Mouse (Mus musculus): ENCODE measurements around the gene Btbd35f10. TPM values are rescaled to one million over a fixed set of nuclear protein-coding genes. Genes with fewer than 3 reads are reported as not detected.
"Not testable (repeated sequence)": the region's sequence is repeated elsewhere in the genome, so short reads cannot be mapped to it uniquely, and the experiment has no call there.

Btbd35f10 gene
- not detected in 2 replicates for polyA plus RNA-seq (2012; ENCODE audit: insufficient read depth, insufficient read length, missing spikeins)

DNA sequence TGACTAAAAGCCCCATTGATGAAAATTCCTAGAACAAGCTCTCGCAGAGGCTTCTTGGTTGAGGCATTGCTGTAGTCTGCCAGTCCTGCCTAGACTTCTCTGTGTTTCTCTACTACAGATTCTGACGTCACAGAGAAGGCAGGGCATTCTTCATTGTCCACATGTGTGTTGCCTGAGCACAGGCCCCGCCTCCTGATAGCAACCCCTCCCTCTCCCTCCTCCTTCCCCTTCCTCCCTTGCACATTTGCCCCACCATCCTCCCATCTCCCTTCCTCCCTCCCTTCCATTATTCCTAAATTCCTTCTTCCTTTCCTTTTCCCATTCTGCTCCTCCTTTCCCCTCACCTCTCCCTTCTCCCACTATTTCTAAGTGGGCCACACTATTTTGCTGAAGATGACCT, at the start of gene Btbd35f10:
Gene Btbd35f10, minus strand, starts transcription at position 101 of the 400 bp plus-strand sequence.
- not testable (repeated sequence) for H3K4me1 ChIP-seq (ENCODE audit: control insufficient read depth, insufficient read depth, low read length); H3K4me3 ChIP-seq (ENCODE audit: insufficient read depth, low read length)

More for the DNA sequence above, at the start of gene Btbd35f10:
- not testable (repeated sequence) for H3K27ac ChIP-seq (ENCODE audit: insufficient read depth, low read depth, low read length)

Other genes with a start within 250 kb of the Btbd35f10 start
- not detected in 2 replicates for gene Btbd35f18, start 52.7 kb downstream of the Btbd35f10 start, polyA plus RNA-seq (2012; ENCODE audit: insufficient read depth, insufficient read length, missing spikeins)
- gene Btbd35f16, start 204.1 kb upstream of the Btbd35f10 start, polyA plus RNA-seq (2012; ENCODE audit: insufficient read depth, insufficient read length, missing spikeins), result not detected in 2 replicates

Data from bone marrow macrophage, adult 2 months (primary cell).